Mouse (Mus musculus) A20 (cell line): ENCODE results near the gene Wfdc13.

ENCODE experiments used
- DNase-seq: peaks from one replicate; pipeline ENCODE4 v3.0.0-alpha.2; 2011; ENCODE audit warnings: low read depth, low spot score

The Wfdc13 gene

DNA sequence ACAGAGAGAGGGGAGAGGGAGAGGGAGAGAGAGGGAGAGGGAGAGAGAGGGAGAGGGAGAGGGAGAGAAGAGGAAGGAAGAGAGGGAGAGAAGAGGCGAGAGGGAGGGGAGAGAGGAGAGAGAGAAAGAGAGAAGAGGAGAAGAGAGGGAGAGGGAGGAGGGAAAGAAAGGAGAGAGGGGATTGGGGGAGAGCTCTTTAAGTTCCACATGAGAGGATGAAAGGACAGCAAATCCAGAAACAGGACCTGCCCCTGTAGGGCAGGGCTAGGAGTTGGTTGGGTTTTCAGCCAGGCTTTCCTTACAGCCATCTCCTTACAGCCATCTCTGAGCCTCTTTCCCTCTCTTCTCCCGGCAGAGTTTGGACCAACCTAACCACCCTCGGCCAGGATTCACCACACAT lies at the start of gene Wfdc13:
Gene Wfdc13 (plus strand): TSS at position 301 of the 400 bp plus-strand sequence.
- DNase-seq, result no peak

DNA sequence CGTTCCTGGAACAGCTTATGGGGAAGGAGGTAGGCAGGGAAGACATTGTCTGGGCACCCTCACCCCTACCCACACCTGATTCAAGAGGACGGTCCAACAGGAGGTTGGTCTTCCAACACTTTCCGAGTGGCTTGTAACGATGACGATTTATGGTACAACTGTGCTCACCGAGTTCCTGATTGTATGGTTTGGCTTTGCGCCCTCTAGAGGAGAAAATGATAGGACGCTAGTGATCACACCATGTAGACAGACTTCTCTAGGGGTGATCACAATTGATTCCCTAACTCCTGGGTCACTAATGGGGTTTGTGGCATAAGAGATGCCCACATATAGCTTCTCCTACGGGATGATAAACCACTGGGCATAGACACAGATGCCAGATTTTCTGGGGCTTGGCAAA lies 49.6 kb upstream of the Wfdc13 start:
- DNase-seq, result peak; percentile 48

DNA sequence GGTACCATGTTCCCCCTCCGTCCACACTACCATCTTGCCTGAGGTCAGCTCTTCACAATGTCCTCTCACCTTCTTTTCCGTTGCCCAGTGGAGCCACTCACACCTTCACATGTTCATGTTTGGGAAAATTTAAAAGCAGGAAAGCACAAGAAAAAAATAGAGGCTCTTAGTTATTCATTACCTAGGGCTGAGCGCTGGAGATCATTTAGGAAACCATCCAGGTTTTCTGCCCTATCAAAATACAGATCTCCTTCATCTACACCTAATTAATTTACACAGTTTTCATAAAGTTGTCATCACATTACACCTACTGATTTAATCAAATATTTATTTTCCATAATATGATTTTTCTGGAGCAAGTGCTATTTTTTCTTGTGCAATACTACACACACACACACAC lies 46.2 kb upstream of the Wfdc13 start, which contains the start of gene Wfdc16:
Gene Wfdc16 (minus strand): TSS at position 101 of the 400 bp plus-strand sequence.
- no peak for DNase-seq

GRCm38 (mm10) chr2:164641129-164641528 lies 43.8 kb upstream of the Wfdc13 start:
- peak; percentile 3 for DNase-seq

DNA sequence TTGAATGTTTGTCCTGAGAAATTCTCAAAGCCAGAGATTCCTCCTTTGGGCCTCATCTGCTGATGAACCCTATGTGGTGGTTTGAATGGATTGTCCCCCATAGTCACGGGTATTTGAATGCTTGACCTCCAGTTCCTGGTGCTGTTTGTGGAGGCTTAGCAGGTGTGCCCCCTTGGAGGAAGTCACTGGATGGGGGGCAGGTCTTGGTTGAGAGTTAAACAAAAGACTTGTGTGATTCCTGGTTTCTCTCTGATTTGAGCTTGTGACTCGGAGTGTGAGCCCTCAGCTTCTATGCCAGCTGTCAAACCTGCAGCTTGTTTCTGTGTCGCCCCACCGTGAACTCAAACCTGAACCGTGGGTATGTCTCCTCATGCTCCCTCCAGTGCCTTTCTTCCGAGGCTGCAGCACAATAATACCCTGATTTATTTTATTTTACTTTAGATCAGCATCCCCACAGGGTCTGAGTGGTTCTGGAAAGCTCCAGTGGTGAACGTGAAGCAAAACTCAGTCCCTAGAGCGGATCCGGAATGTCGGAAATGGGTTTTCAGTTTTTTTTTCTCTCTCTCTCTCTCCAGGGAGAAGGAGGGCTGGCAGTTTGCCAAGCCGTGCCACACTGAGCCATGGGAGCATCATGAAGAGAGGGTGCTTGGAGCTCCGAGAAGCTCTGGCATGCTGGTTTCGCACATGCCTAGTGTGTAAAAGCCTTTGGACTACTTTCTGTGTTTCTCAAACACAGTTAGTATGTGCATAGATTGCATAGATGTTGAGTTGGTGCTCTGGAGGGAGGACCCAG lies 42.8 kb upstream of the Wfdc13 start:
- no peak for DNase-seq

- peak; percentile 55 for DNase-seq
Measured at GRCm38 (mm10) chr2:164655858-164656257, 29.0 kb upstream of the Wfdc13 start, which contains the start of gene Wfdc10. Wfdc10 (plus strand) TSS chr2:164656046.

GRCm38 (mm10) chr2:164656483-164656882 lies 28.4 kb upstream of the Wfdc13 start, which contains the start of gene Wfdc9:
Wfdc9 (minus strand) TSS chr2:164656583.
- no peak for DNase-seq

DNA sequence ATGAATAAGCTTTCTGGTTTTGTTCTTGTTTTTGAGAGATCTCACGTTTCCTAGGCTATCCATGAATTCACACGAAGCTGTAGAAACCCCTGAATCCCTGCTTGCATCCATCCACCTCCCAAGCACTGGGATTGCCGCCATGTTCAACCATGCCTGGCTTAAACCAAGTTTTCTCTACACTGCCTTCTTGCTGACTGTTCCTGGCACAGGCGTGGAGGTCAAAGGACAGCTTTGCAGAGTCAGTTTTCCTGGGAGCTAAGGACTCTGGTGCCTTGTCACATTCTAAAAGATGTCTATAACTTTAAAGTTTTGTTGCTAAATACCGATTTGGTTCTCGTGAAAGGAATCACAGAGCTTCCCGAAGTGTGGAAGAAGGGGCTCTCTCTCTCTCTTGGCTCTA lies 20.1 kb upstream of the Wfdc13 start:
- no peak for DNase-seq

GRCm38 (mm10) chr2:164670261-164670660 lies 14.6 kb upstream of the Wfdc13 start:
- DNase-seq, result no peak

- DNase-seq, result peak; percentile 11
Measured at GRCm38 (mm10) chr2:164670938-164671337, 14.0 kb upstream of the Wfdc13 start.

- DNase-seq, result no peak
Measured at GRCm38 (mm10) chr2:164673987-164674386, 10.9 kb upstream of the Wfdc13 start, which contains the start of gene Wfdc11. Wfdc11 (minus strand) TSS chr2:164674087.

GRCm38 (mm10) chr2:164676103-164676502 lies 8.8 kb upstream of the Wfdc13 start:
- no peak for DNase-seq

DNA sequence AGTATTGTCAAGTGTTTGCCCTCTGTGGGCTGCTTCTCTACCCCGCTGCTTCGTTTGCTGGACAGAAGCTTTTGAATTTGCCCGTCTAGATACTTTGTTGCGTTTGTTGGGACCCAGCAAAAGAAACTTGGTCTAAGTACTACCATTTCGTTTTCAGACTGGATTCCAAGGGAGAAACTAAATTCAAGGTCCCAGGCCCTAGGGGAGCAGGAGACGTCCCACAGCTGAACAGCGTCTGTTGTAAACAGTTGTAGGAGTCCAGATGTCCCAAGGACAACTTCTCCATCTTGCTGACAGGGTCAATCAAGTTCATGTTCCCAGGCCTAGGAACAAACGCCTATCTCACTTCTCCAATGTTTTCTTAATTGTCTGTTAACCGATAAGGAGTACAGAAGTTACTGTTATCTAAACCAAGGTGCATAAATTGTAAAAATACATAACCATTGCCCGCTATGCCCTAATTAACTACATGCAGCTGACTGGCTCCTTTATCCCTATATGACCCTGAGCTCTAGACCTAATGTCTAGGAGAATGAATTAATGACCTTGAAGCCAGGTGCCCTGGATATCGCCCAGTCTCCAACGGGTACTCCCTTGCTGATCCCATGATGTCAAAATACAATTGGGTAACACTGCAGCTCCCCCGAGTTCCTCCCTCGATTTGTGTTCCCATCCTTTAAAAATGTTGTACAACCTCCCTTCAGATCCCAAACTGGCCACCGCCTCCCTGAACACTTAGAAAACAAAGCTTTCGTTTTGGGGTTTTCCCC lies 7.8 kb upstream of the Wfdc13 start:
- no peak for DNase-seq

DNA sequence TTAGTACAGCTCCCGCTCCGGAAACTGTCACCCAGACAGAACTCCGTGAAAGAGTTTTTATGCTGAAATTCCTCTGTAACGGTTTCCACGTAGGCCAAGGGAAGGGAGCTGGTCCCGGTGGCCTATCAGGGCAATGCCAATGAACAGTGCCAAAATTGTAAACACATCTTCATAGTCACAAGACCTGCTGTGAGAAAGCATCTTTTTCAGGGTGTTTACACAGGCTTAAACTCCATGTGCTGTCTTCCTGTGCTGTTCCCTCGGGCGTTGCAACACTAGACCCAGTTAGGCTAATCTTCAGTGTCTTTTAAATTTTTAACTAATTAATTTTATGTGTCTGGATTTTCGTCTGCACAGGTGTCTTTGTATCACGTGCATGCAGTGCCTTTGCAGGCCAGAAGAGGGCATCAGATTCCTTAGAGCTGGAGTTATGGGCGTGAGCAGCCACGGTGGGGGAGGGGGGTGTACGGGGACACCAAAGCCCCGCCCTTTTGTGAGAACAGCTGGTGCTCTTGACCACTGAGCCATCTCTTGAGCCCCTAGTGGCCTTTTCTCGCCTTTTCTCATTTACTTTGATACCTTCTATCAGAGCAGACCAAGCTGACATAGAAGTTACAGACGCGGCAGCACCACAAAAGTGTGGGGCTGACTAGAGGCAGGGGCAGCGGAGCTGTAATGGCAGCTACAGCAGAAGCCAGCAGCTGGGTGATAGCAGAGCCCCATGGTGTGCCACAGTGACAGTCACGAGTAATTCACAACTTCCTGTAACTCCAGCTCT lies 5.9 kb upstream of the Wfdc13 start:
- peak; percentile 90 for DNase-seq

GRCm38 (mm10) chr2:164679906-164680305 lies 5.0 kb upstream of the Wfdc13 start:
- DNase-seq, result peak; percentile 57

DNA sequence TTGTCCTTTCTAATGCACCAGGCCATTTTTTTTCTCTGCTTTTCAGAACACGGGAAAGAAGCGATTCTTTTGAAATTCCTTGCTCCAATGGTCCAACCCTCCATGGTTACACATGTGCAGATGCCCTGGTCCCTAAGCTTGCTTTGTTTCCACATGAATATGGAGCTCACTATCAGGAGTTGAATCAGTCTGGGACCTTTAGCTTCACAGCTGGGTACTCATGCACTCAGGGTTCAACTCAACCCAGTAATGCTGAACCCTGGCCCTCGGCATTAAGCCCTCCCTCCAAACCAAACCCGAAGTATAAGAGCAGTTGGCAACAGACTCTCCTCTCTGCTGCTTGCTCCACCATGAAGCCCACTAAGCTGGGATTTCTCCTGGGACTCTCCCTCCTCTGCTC lies 13.3 kb downstream of the Wfdc13 start, which contains the start of gene Spint4:
Gene Spint4 (plus strand): TSS at position 301 of the 400 bp plus-strand sequence.
- no peak for DNase-seq

- no peak for DNase-seq
Measured at GRCm38 (mm10) chr2:164700959-164701358, 16.1 kb downstream of the Wfdc13 start.

GRCm38 (mm10) chr2:164701761-164702160 lies 16.9 kb downstream of the Wfdc13 start:
- DNase-seq, result no peak

GRCm38 (mm10) chr2:164704235-164704634 lies 19.3 kb downstream of the Wfdc13 start:
- DNase-seq, result peak; percentile 8

- DNase-seq, result no peak
Measured at GRCm38 (mm10) chr2:164705328-164705727, 20.4 kb downstream of the Wfdc13 start.

- DNase-seq, result no peak
Measured at GRCm38 (mm10) chr2:164705991-164706390, 21.1 kb downstream of the Wfdc13 start.

DNA sequence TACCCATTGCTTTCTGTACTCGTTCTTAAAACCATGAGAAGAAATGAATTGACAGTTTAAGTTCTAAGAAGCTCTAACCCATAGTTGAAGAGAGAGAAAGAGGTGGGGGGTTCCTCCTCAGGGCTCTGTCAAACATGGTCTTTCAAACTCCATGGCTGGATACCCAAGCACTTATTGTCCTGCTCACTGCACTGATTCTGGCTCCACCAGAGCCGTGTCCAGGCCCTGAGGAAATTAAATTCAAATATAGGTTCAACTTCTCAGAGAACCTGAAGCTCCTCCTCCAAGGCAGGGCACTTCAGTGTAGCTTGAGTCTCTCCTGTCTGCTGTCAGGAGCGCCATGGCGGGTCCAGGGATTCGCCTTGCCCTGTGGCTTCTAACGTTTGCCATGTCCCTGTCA lies 30.1 kb downstream of the Wfdc13 start, which contains the start of gene Spint5:
Gene Spint5 (plus strand): TSS at position 301 of the 400 bp plus-strand sequence.
- DNase-seq, result no peak
